Mouse (Mus musculus) liver, embryonic 18 days (tissue): Measurements from ENCODE around the gene Rtp3. TPM values are rescaled to one million over a fixed set of nuclear protein-coding genes. Genes with fewer than 3 reads are reported as not detected.

Experiments
- polyA plus RNA-seq: library from polyadenylated mRNA; depleted of rRNA; stranded (reverse); fragments of >200 nt; gene quantifications from 2 replicates; pipeline ENCODE4 v1.2.3, GENCODE M21; 2012; rRNA removed

Rtp3 gene
- 39.5 and 40.2 TPM in 2 replicates for polyA plus RNA-seq

DNA sequence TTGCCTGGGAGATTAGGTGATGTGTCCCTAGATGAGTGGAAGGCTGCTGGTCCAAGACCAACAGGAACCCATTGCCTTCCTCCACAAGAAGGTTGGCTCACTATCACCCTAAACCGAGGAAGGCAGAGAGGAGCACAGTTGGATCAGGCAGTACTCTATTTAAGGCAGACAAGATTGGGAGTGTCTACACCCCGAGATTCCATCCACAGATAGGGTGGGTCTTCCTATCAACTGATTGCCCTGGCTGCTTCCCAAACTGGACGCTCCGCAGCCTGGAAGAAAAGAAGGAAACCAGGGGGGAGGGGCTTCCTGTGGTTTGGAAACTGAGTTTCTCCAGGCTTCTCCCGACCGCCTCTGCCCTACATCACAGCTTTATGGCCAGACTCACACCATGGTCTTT lies at the start of gene Rtp3:
Gene Rtp3, minus strand, starts transcription at position 380 of the 400 bp plus-strand sequence.

GRCm38 (mm10) chr9:111019022-111019421 lies 28.6 kb upstream of the Rtp3 start, which contains the start of gene Ltf:
Gene Ltf (plus strand): TSS chr9:111019271.

GRCm38 (mm10) chr9:110951397-110951796 lies 39.0 kb downstream of the Rtp3 start, which contains the start of gene Lrrc2:
Gene Lrrc2 (plus strand): TSS chr9:110951545.

GRCm38 (mm10) chr9:110945926-110946325 lies 44.5 kb downstream of the Rtp3 start, which contains the start of gene Tdgf1:
Gene Tdgf1 (minus strand): TSS chr9:110946158.

Other genes starting within 250 kb of the Rtp3 start
- gene Myl3, start 248.7 kb downstream of the Rtp3 start, polyA plus RNA-seq = 0.08 TPM in 1 of 2 replicates, not detected in the other
- 2.5 and 3.2 TPM in 2 replicates for gene Pth1r, start 243.4 kb downstream of the Rtp3 start, polyA plus RNA-seq
- gene Prss42, start 192.4 kb downstream of the Rtp3 start, polyA plus RNA-seq = not detected in 2 replicates
- not detected in 2 replicates for gene Prss44, start 176.6 kb downstream of the Rtp3 start, polyA plus RNA-seq
- not detected in 2 replicates for gene Prss43, start 163.9 kb downstream of the Rtp3 start, polyA plus RNA-seq
- gene Prss45, start 156.0 kb downstream of the Rtp3 start, polyA plus RNA-seq = 0.03 TPM in 1 of 2 replicates, not detected in the other
- gene Prss46, start 146.1 kb downstream of the Rtp3 start, polyA plus RNA-seq = not detected in 2 replicates
- 1.5 and 1.6 TPM in 2 replicates for gene Prss50, start 132.6 kb downstream of the Rtp3 start, polyA plus RNA-seq
- 5.9 and 6.7 TPM in 2 replicates for gene Als2cl, start 110.7 kb downstream of the Rtp3 start, polyA plus RNA-seq
- gene Tmie, start 110.5 kb downstream of the Rtp3 start, polyA plus RNA-seq = 4.0 and 4.3 TPM in 2 replicates
- gene Fam240a, start 73.7 kb downstream of the Rtp3 start, polyA plus RNA-seq = not detected in 2 replicates
- gene Tdgf1, start 44.4 kb downstream of the Rtp3 start, polyA plus RNA-seq = 0.02 TPM in 1 of 2 replicates, not detected in the other
- 0.05 and 0.10 TPM in 2 replicates for gene Lrrc2, start 39.0 kb downstream of the Rtp3 start, polyA plus RNA-seq
- 108 and 154 TPM in 2 replicates for gene Ltf, start 28.7 kb upstream of the Rtp3 start, polyA plus RNA-seq
- gene Ccrl2, start 66.9 kb upstream of the Rtp3 start, polyA plus RNA-seq = 5.9 and 7.2 TPM in 2 replicates
- gene Lrrfip2, start 127.0 kb upstream of the Rtp3 start, polyA plus RNA-seq = 14.7 and 16.1 TPM in 2 replicates